Mouse (Mus musculus) thymus, adult 2 months (tissue): ENCODE data around the gene Ttc21a.

Experiments
- CTCF ChIP-seq: fragments of 200-500 bp; IDR thresholded peaks from 2 replicates; pipeline ENCODE4 v1.5.1; 2012; ENCODE audit warnings: mild to moderate bottlenecking, control low read depth, low read length, moderate library complexity, borderline replicate concordance; ENCODE audit not compliant: control insufficient read depth, poor library complexity, insufficient read depth; ENCODE audit errors: extremely low read depth
- POLR2A ChIP-seq: fragments of 200-500 bp; IDR thresholded peaks from 2 replicates; pipeline ENCODE4 v1.6.1; 2012; ENCODE audit warnings: mild to moderate bottlenecking, low read length, control low read depth, moderate library complexity; ENCODE audit not compliant: control insufficient read depth, poor library complexity, insufficient read depth; ENCODE audit errors: extremely low read depth

- no peak for TF ChIP-seq POLR2A
- no peak for TF ChIP-seq CTCF
These were observed 26.8 kb downstream of the Ttc21a start for GRCm38 (mm10) chr9:119964206-119964605.
